Mouse (Mus musculus) hindbrain, embryonic 16.5 days (tissue): ENCODE measurements at regions not wholly inside any gene's neighbourhood (a gene's known extent, or its start where the extent isn't known, plus 50 kb on each side); places are given as distances from the start of the nearest gene placed in this dataset.
A peak's percentile ranks its signal among the peaks of the same experiment; 100 is the strongest.

Experiments used
- ATAC-seq: fragments of 200-750 bp; cut with Nextera tagmentation; 2 replicates; pipeline ENCODE4 v1.8.0; 2017; ENCODE audit warnings: moderate TSS enrichment, moderate library complexity
- H3K27ac ChIP-seq: fragments of 300-500 bp; sonication (generic); 2 replicates; pipeline ENCODE4 v1.5.1; 2014; ENCODE audit warnings: low read depth, mild to moderate bottlenecking, control low read depth, low read length, moderate library complexity
- H3K27me3 ChIP-seq: fragments of 300-500 bp; sonication (generic); replicated peaks from 2 replicates; pipeline ENCODE4 v1.6.1; 2014; ENCODE audit warnings: low read length; ENCODE audit not compliant: control insufficient read depth, insufficient read depth
- H3K36me3 ChIP-seq: fragments of 300-500 bp; sonication (generic); 2 replicates; pipeline ENCODE4 v1.6.1; 2014; ENCODE audit warnings: mild to moderate bottlenecking, low read length, moderate library complexity, mixed read lengths; ENCODE audit not compliant: control insufficient read depth, insufficient read depth
- H3K4me1 ChIP-seq: fragments of 300-500 bp; sonication (generic); 2 replicates; pipeline ENCODE4 v1.6.1; 2014; ENCODE audit warnings: low read depth, low read length; ENCODE audit not compliant: control insufficient read depth, insufficient read depth
- H3K4me2 ChIP-seq: fragments of 300-500 bp; sonication (generic); 2 replicates; pipeline ENCODE4 v1.6.1; 2014; ENCODE audit warnings: mild to moderate bottlenecking, low read length, control low read depth, moderate library complexity
- H3K4me3 ChIP-seq: fragments of 300-500 bp; sonication (generic); 2 replicates; pipeline ENCODE4 v1.5.1; 2014; ENCODE audit warnings: mild to moderate bottlenecking, low read length, control low read depth, moderate library complexity
- H3K9ac ChIP-seq: fragments of 300-500 bp; sonication (generic); 2 replicates; pipeline ENCODE4 v1.6.1; 2014; ENCODE audit warnings: low read depth, mild to moderate bottlenecking, control low read depth, low read length, moderate library complexity
- H3K9me3 ChIP-seq: fragments of 300-500 bp; sonication (generic); 2 replicates; pipeline ENCODE4 v1.6.1; 2014; ENCODE audit warnings: mild to moderate bottlenecking, low read length, moderate library complexity; ENCODE audit not compliant: control insufficient read depth
- WGBS: fragments of 180-500 bp; shearing (Covaris S2); extraction: QIAGEN DNeasy Blood & Tissue Kit; methylation state at CpG from one replicate; pipeline ENCODE4 v1.1.7; 2014; 5-methylcytosine and 5-hydroxymethylcytosine counted together

DNA sequence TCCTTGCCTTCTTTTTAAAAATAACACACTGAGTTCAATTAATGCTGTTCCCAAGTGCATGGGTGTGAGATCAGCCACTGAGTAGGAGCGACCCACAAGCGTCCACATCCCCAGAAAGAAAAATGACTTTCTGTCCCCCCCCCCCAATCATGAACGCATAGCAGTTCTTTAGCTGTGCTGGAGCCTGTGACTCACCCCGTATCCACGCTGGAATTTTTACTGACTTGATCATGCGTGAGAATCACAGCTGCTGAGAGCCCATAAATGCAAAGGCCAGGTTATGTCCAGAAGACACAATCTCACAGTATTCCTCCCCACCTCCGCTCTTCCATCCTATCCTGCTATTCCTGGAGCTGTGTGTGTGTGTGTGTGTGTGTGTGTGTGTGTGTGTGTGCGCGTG, 53.3 kb downstream of the Fos start:
- Histone ChIP-seq H3K27me3 (no peaks in the 10 kb centered on the region), H3K4me2 (no peak overlapping the region), H3K4me1 (peaks cover 3% of the 10 kb centered on the region), H3K4me3 (no peak overlapping the region), H3K9ac (no peak overlapping the region), H3K36me3 (no peaks in the 10 kb centered on the region), H3K9me3 (no peaks in the 10 kb centered on the region), H3K27ac (no peak overlapping the region)
- WGBS: 76% methylated on average over 9 of the region's 9 CpGs
- ATAC-seq: no peak

DNA sequence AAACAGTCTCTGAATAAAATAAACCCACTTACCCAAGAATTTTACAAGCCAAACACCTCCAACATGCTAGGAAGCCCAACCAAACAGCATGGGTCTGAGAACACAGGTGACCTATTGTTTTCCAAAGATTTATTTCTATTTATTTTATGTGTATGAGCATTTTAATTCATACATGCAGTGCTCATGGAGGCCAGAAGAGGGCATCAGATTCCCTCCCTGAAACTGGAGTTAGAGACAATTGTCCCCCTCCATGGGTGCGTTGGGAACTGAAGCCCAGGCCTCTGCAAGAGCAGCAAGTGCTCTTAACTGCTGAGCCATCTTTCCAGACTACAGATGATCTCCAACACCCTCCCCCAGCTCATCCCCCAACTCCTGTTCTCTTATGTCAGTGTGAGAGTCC, 57.9 kb downstream of the Fos start:
- Histone ChIP-seq H3K27me3 (no peaks in the 10 kb centered on the region), H3K4me2 (no peak overlapping the region), H3K36me3 (no peaks in the 10 kb centered on the region), H3K9ac (no peak overlapping the region), H3K4me1 (no peaks in the 10 kb centered on the region; the same call in 1 of the 2 replicates), H3K9me3 (no peaks in the 10 kb centered on the region), H3K4me3 (no peak overlapping the region), H3K27ac (no peak overlapping the region)
- ATAC-seq: no peak
- 95% methylated on average over 1 of the region's 1 CpGs for WGBS

DNA sequence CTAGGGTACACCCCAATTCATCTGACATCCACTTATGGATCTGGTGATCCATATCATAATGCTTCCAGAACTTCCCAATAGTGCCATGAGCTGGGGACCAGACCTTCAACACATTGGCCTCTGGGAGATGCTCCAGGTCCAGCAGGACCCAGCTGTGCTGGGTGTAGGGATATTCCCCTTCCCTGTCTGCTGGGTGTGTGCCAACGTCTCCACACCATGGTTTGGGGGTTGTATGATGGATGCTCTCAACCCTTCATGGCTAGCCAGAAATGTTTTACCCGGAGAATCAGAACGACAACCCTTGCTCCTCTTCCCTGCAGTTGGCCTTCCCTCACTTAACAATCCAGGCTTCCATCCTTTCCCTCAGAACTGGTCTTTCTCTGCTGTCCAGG, 58.5 kb downstream of the Fos start:
- Histone ChIP-seq H3K27me3 (no peaks in the 10 kb centered on the region), H3K36me3 (no peaks in the 10 kb centered on the region), H3K9ac (no peak overlapping the region), H3K4me2 (no peak overlapping the region), H3K4me3 (no peak overlapping the region), H3K27ac (no peak overlapping the region), H3K9me3 (no peaks in the 10 kb centered on the region), H3K4me1 (no peaks in the 10 kb centered on the region; the same call in 1 of the 2 replicates)
- ATAC-seq: no peak
- WGBS: 84% methylated on average over 3 of the region's 3 CpGs

GRCm38 (mm10) chr12:85532613-85533460, 59.1 kb downstream of the Fos start:
- H3K27me3 ChIP-seq: no peaks in the 10 kb centered on the region
- H3K4me3 ChIP-seq: no peak overlapping the region
- no peak for ATAC-seq
- H3K9me3 ChIP-seq: no peaks in the 10 kb centered on the region
- H3K4me1 ChIP-seq: no peaks in the 10 kb centered on the region; the same call in 1 of the 2 replicates
- H3K36me3 ChIP-seq: no peaks in the 10 kb centered on the region
- H3K9ac ChIP-seq: no peak overlapping the region
- no peak overlapping the region for H3K4me2 ChIP-seq
- 66% methylated on average over 14 of the region's 14 CpGs for WGBS
- no peak overlapping the region; the same call in 1 of the 2 replicates for H3K27ac ChIP-seq

DNA sequence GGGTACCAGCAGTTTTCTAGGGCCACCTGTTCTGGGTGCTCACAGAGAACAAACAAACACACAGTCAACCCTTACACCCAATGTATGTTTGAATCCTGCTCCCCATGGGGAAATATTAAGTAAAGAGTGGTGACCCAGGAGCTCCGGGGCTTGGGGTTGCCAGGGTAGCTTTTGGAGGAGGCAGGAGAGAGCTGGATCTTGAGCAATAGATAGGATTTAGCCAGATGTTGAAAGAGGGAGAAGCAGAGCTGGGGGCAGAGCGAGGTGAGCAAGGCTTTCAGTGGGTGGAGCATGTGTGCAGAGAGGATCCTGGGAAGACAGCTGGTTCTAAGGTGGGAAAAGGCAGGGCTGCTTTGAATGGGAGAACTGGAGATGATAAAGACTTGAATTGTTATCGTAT, 59.9 kb downstream of the Fos start:
- no peak for ATAC-seq
- no peak overlapping the region for H3K27ac ChIP-seq
- H3K9ac ChIP-seq: no peak overlapping the region
- H3K4me2 ChIP-seq: no peak overlapping the region
- H3K9me3 ChIP-seq: no peaks in the 10 kb centered on the region
- H3K27me3 ChIP-seq: no peaks in the 10 kb centered on the region
- H3K4me3 ChIP-seq: no peak overlapping the region
- no peaks in the 10 kb centered on the region for H3K36me3 ChIP-seq
- H3K4me1 ChIP-seq: no peaks in the 10 kb centered on the region; the same call in 1 of the 2 replicates
- WGBS: 84% methylated on average over 3 of the region's 3 CpGs

DNA sequence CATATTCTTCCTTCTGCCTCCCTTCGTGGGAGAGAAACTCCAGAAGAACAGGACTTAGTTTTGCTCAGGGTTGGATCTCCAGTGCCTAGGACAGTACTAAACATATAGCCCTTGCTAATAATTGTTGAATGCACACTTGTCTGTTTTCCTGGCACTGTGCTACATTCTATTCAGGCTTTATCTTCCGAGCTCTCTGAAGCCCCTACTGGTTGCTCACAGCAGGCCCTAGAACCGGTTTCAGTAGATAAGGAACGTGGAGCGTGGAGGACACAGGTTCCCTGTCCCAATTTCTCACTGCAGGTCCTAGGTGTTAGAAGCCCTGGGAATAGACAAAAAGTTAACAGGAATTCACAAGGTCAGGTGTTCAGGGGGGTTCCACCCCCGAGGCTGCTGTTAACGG, 59.4 kb upstream of the Jdp2 start:
- H3K27ac ChIP-seq: no peak overlapping the region
- H3K9ac ChIP-seq: no peak overlapping the region
- no peaks in the 10 kb centered on the region for H3K27me3 ChIP-seq
- no peak overlapping the region for H3K4me3 ChIP-seq
- no peaks in the 10 kb centered on the region for H3K9me3 ChIP-seq
- no peaks in the 10 kb centered on the region for H3K36me3 ChIP-seq
- ATAC-seq: no peak
- H3K4me1 ChIP-seq: no peaks in the 10 kb centered on the region; the same call in 1 of the 2 replicates
- 61% methylated on average over 7 of the region's 7 CpGs for WGBS
- no peak overlapping the region for H3K4me2 ChIP-seq

- H3K4me1 ChIP-seq: no peaks in the 10 kb centered on the region; the same call in 1 of the 2 replicates
- H3K4me3 ChIP-seq: no peak overlapping the region
- 0 out of 2 replicates have a peak, but pooled peaks have one; percentile 42 for ATAC-seq
- no peak overlapping the region for H3K4me2 ChIP-seq
- H3K36me3 ChIP-seq: no peaks in the 10 kb centered on the region
- 38% methylated on average over 3 of the region's 3 CpGs for WGBS
- H3K27me3 ChIP-seq: no peaks in the 10 kb centered on the region
- no peaks in the 10 kb centered on the region for H3K9me3 ChIP-seq
- no peak overlapping the region for H3K9ac ChIP-seq
- H3K27ac ChIP-seq: no peak overlapping the region
These were observed 57.7 kb upstream of the Jdp2 start for GRCm38 (mm10) chr12:85541153-85541552.

DNA sequence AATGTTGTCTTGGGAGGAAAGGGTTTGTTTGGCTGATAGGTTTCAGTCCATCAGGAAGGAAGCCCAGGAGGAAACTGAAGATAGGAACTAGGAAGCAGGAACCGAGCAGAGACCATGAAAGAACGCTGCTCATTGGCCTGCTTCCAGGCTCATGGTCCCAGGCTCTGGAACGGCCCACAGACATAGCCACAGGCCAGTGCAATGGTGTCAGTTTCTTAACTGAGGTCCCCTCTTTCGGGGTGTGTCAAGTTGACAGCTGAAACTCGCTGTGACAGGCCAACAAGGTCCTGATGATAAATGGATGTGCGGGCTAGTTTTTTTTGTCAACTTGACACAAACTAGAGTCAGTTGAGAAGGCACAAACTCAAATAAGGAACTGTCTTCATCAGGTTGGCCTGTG, 55.9 kb upstream of the Jdp2 start:
- Histone ChIP-seq H3K9ac (no peak overlapping the region), H3K4me2 (no peak overlapping the region), H3K27me3 (no peaks in the 10 kb centered on the region), H3K36me3 (no peaks in the 10 kb centered on the region), H3K27ac (no peak overlapping the region), H3K4me3 (no peak overlapping the region), H3K9me3 (no peaks in the 10 kb centered on the region), H3K4me1 (no peaks in the 10 kb centered on the region; the same call in 1 of the 2 replicates)
- ATAC-seq: no peak
- WGBS: 81% methylated on average over 6 of the region's 6 CpGs

- H3K27ac ChIP-seq: no peak overlapping the region
- 88% methylated on average over 9 of the region's 9 CpGs for WGBS
- H3K4me2 ChIP-seq: no peak overlapping the region
- no peaks in the 10 kb centered on the region; the same call in 1 of the 2 replicates for H3K4me1 ChIP-seq
- no peaks in the 10 kb centered on the region for H3K27me3 ChIP-seq
- H3K4me3 ChIP-seq: no peak overlapping the region
- ATAC-seq: no peak
- H3K9me3 ChIP-seq: no peaks in the 10 kb centered on the region
- H3K9ac ChIP-seq: no peak overlapping the region
- H3K36me3 ChIP-seq: no peaks in the 10 kb centered on the region
These were observed 55.3 kb upstream of the Jdp2 start for GRCm38 (mm10) chr12:85543520-85543919.
